Mouse (Mus musculus) liver, postnatal 0 days (tissue): ENCODE measurements around the gene Shld1. TPM values are rescaled to one million over a fixed set of nuclear protein-coding genes. Genes with fewer than 3 reads are reported as not detected.

Source experiments
- ATAC-seq: fragments of 200-750 bp; cut with Nextera tagmentation; 2 replicates; pipeline ENCODE4 v1.8.0; 2017; ENCODE audit warnings: mild to moderate bottlenecking, moderate library complexity
- DNase-seq: peaks from one replicate; pipeline ENCODE4 v3.0.0-alpha.2; 2016
- H3K27ac ChIP-seq: fragments of 300-500 bp; sonication (generic); 2 replicates; pipeline ENCODE4 v1.5.1; 2014; ENCODE audit warnings: antibody characterized with exemption, moderate library complexity, mild to moderate bottlenecking, low read depth
- H3K27me3 ChIP-seq: fragments of 300-500 bp; sonication (generic); 2 replicates; pipeline ENCODE4 v1.6.1; 2014; ENCODE audit warnings: low read length, control low read depth, mixed read lengths; ENCODE audit not compliant: insufficient read depth
- H3K36me3 ChIP-seq: fragments of 300-500 bp; sonication (generic); replicated peaks from 2 replicates; pipeline ENCODE4 v1.6.1; 2014; ENCODE audit warnings: mild to moderate bottlenecking, control low read depth, low read length, moderate library complexity, mixed read lengths; ENCODE audit not compliant: insufficient read depth
- H3K4me1 ChIP-seq: fragments of 300-500 bp; sonication (generic); 2 replicates; pipeline ENCODE4 v1.6.1; 2014; ENCODE audit warnings: antibody characterized with exemption, mild to moderate bottlenecking, control low read depth; ENCODE audit not compliant: insufficient read depth
- H3K4me2 ChIP-seq: fragments of 300-500 bp; sonication (generic); 2 replicates; pipeline ENCODE4 v1.6.1; 2014; ENCODE audit warnings: low read depth, mild to moderate bottlenecking, low read length, moderate library complexity, mixed read lengths
- H3K4me3 ChIP-seq: fragments of 300-500 bp; sonication (generic); 2 replicates; pipeline ENCODE4 v1.5.1; 2014; ENCODE audit warnings: low read depth, low read length
- H3K9ac ChIP-seq: fragments of 300-500 bp; sonication (generic); replicated peaks from 2 replicates; pipeline ENCODE4 v1.6.1; 2014; ENCODE audit warnings: mild to moderate bottlenecking, moderate library complexity
- H3K9me3 ChIP-seq: fragments of 300-500 bp; sonication (generic); 2 replicates; pipeline ENCODE4 v1.6.1; 2016; ENCODE audit warnings: mild to moderate bottlenecking, control low read depth, low read length, mixed read lengths
- CTCF ChIP-seq: sonication (generic); IDR thresholded peaks from 2 replicates; pipeline ENCODE4 v1.5.1; 2016; ENCODE audit warnings: antibody characterized with exemption, low read depth
- EP300 ChIP-seq: IDR thresholded peaks from 2 replicates; pipeline ENCODE4 v1.6.1; 2016; ENCODE audit warnings: antibody characterized with exemption, low read depth, mild to moderate bottlenecking
- WGBS: fragments of 180-500 bp; shearing (Covaris S2); extraction: QIAGEN DNeasy Blood & Tissue Kit; methylation state at CpG from one replicate; pipeline ENCODE4 v1.1.7; 2014; ENCODE audit not compliant: insufficient replicate concordance; 5-methylcytosine and 5-hydroxymethylcytosine counted together
- polyA plus RNA-seq: library from polyadenylated mRNA; unstranded; fragments of >200 nt; fragmentation: Nextera tagmentation; extraction: Ambion mirVana; gene quantifications from 2 replicates; pipeline ENCODE4 v1.2.1, GENCODE M21; 2015

The Shld1 gene
- polyA plus RNA-seq, 1 experiment from 2014 or later = 9.5 TPM

- TF ChIP-seq EP300 (no peak), CTCF (no peak)
- Histone ChIP-seq H3K4me1 (no peaks in the 10 kb centered on the region), H3K27me3 (no peaks in the 10 kb centered on the region), H3K4me3 (no peak overlapping the region), H3K9ac (no peak overlapping the region), H3K27ac (no peak overlapping the region), H3K9me3 (no peaks in the 10 kb centered on the region), H3K4me2 (no peak overlapping the region), H3K36me3 (no peaks in the 10 kb centered on the region)
- ATAC-seq = no peak
- WGBS = 67% methylated on average over 9 of the region's 9 CpGs
- DNase-seq = no peak
Observed at GRCm38 (mm10) chr2:132725376-132725905, 38.7 kb downstream of the Shld1 start.

DNA sequence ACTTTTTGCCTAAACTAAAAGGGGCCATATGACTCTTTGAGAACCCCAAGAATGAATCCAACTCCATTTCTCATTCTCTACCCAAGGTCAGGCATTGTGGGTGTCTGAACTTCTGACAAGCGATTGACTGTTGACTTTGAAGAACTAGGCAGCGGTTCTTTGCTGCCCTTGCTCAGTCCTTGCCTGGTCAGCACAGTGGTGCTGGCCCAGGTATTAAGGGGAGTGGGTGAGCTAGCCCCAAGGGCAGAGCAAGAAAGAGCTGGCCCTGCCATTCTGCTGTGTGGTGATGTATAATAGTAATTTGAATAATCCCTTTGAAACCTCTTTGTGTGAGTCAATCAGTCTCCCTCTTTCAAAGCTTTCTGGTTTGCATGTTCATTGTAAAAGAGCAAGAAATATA is 39.4 kb downstream of the Shld1 start:
- DNase-seq (no peak), ATAC-seq (no peak)
- Histone ChIP-seq H3K36me3 (no peaks in the 10 kb centered on the region), H3K4me1 (no peaks in the 10 kb centered on the region), H3K4me2 (no peak overlapping the region), H3K9ac (no peak overlapping the region), H3K9me3 (no peaks in the 10 kb centered on the region), H3K27ac (no peak overlapping the region), H3K4me3 (no peak overlapping the region), H3K27me3 (no peaks in the 10 kb centered on the region)
- WGBS = 87% methylated on average over 2 of the region's 2 CpGs
- TF ChIP-seq EP300 = no peak

DNA sequence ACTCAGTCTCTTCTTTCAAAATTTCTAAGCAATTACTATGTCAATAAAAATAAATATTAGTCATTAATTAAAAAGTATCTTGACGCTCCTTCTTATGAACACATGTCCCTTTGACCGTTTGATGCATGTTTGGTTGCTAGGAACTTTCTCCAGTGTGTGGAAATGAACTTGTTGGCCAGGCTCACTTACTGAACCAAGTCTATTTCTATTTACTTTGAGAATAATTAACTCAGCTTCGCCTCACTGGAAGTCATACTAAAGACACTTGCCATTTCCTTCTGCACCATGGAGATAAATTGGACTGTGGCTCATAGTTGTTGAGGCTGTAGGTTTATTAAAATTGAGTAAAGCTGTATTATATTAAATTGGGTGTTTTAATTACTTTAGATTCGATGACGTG is 46.2 kb downstream of the Shld1 start:
- H3K4me1 ChIP-seq = no peaks in the 10 kb centered on the region
- no peak overlapping the region for H3K9ac ChIP-seq
- DNase-seq = no peak
- 68% methylated on average over 5 of the region's 5 CpGs for WGBS
- no peaks in the 10 kb centered on the region for H3K9me3 ChIP-seq
- no peaks in the 10 kb centered on the region for H3K27me3 ChIP-seq
- H3K4me2 ChIP-seq = no peak overlapping the region
- TF ChIP-seq CTCF (no peak), EP300 (no peak)
- ATAC-seq = no peak
- H3K4me3 ChIP-seq = no peak overlapping the region
- H3K27ac ChIP-seq = no peak overlapping the region
- H3K36me3 ChIP-seq = no peaks in the 10 kb centered on the region

GRCm38 (mm10) chr2:132733603-132734573 is 47.2 kb downstream of the Shld1 start:
- Histone ChIP-seq H3K4me3 (no peak overlapping the region), H3K4me2 (no peak overlapping the region), H3K4me1 (no peaks in the 10 kb centered on the region), H3K9ac (no peak overlapping the region), H3K9me3 (no peaks in the 10 kb centered on the region), H3K27me3 (no peaks in the 10 kb centered on the region), H3K36me3 (no peaks in the 10 kb centered on the region), H3K27ac (no peak overlapping the region)
- ATAC-seq = no peak
- no peak for DNase-seq
- TF ChIP-seq CTCF = no peak
- TF ChIP-seq EP300 = no peak
- 79% methylated on average over 10 of the region's 10 CpGs for WGBS

- no peak for DNase-seq
- no peak overlapping the region for H3K27ac ChIP-seq
- WGBS = 49% methylated on average over 2 of the region's 2 CpGs
- no peaks in the 10 kb centered on the region for H3K9me3 ChIP-seq
- no peak for ATAC-seq
- no peaks in the 10 kb centered on the region for H3K36me3 ChIP-seq
- H3K27me3 ChIP-seq = no peaks in the 10 kb centered on the region
- H3K4me1 ChIP-seq = no peaks in the 10 kb centered on the region
- no peak overlapping the region for H3K9ac ChIP-seq
- H3K4me3 ChIP-seq = no peak overlapping the region
- H3K4me2 ChIP-seq = no peak overlapping the region
- no peak for TF ChIP-seq CTCF
- TF ChIP-seq EP300 = no peak
Observed at GRCm38 (mm10) chr2:132738816-132739432, 52.2 kb downstream of the Shld1 start.

DNA sequence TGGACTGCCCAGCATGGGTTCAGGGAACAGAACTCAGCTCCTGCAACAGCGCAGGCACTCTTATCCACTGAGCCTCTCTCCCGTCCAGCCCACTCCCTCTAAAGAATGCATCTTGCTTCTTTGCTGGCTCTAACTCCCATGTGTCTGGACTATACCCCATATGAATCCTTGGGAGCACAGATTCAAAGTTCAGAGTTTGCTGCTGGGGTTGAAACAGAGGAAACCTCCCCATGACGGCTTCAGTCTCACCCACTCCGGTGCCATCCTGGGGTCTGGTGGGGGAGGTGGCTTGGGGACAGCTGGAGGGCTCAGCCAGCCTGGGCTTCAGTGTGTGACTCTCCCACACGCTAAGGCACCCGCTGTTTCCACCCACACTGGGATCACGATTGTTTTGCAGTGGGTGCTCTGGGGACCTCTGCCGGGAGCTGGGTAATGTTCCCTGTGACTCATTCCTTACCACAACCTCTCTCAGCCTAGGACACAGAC is 55.2 kb downstream of the Shld1 start:
- Histone ChIP-seq H3K27ac (no peak overlapping the region), H3K9me3 (no peaks in the 10 kb centered on the region), H3K36me3 (no peaks in the 10 kb centered on the region), H3K4me2 (no peak overlapping the region), H3K27me3 (no peaks in the 10 kb centered on the region), H3K4me1 (no peaks in the 10 kb centered on the region), H3K4me3 (no peak overlapping the region), H3K9ac (no peak overlapping the region)
- TF ChIP-seq EP300 (no peak), CTCF (no peak)
- WGBS = 73% methylated on average over 8 of the region's 8 CpGs
- DNase-seq = no peak
- ATAC-seq = no peak
